ENCODE assay signal across 25 mouse cellular contexts in genomic region chr19:6493219-6493618, GRCm38 (mm10). TPM values are rescaled to one million over a fixed set of nuclear protein-coding genes. Genes with fewer than 3 reads are reported as not detected.
DNase-seq lines count a peak whose midpoint lies in the region; ATAC-seq and TF ChIP-seq lines count a peak whose summit lies in the region.
"Had no signal": no experiment of that assay in that cellular context is flagged by ENCODE, and none has a peak within 500 bp of the region (broad histone marks: within the 10 kb centered on the region; RNA-seq: fewer than 3 reads in every experiment).

No protein-coding gene starts in this region.

- no peak overlapping the region for H3K9ac ChIP-seq in forebrain, postnatal 0 days
- H3K9ac ChIP-seq in forebrain, embryonic 15.5 days (replicated peaks), result no peak overlapping the region
- H3K9ac ChIP-seq: embryonic facial prominence, embryonic 12.5 days; heart, embryonic 12.5 days; intestine, embryonic 15.5 days had no signal

- peaks cover 11% of the 10 kb centered on the region for H3K36me3 ChIP-seq in forebrain, postnatal 0 days (ENCODE audit: insufficient read depth)
- no peaks in the 10 kb centered on the region for H3K36me3 ChIP-seq in forebrain, embryonic 15.5 days
- H3K36me3 ChIP-seq: embryonic facial prominence, embryonic 12.5 days; G1E; heart, embryonic 12.5 days; hindbrain, embryonic 10.5 days; intestine, embryonic 15.5 days had no signal

- H3K9me3 ChIP-seq in forebrain, postnatal 0 days (ENCODE audit: low read length), result no peaks in the 10 kb centered on the region
- no peaks in the 10 kb centered on the region for H3K9me3 ChIP-seq in forebrain, embryonic 15.5 days
- H3K9me3 ChIP-seq: embryonic facial prominence, embryonic 12.5 days; G1E; heart, embryonic 12.5 days; hindbrain, embryonic 10.5 days; intestine, embryonic 15.5 days had no signal

- no peak overlapping the region for H3K4me3 ChIP-seq in forebrain, postnatal 0 days (ENCODE audit: low read depth, low read length)
- no peak overlapping the region for H3K4me3 ChIP-seq in forebrain, embryonic 15.5 days
- H3K4me3 ChIP-seq in left cerebral cortex, adult 2 months, result no peak overlapping the region
- H3K4me3 ChIP-seq: embryonic facial prominence, embryonic 12.5 days; gastrocnemius, adult 2 months; heart, embryonic 12.5 days; hindbrain, embryonic 10.5 days; intestine, embryonic 15.5 days had no signal

- 86% methylated on average over 7 of the region's 7 CpGs for WGBS in forebrain, postnatal 0 days
- WGBS in forebrain, embryonic 15.5 days, result 84% methylated on average over 7 of the region's 7 CpGs

- H3K27ac ChIP-seq in forebrain, postnatal 0 days (ENCODE audit: low read depth, low read length), result no peak overlapping the region
- no peak overlapping the region for H3K27ac ChIP-seq in forebrain, embryonic 15.5 days (replicated peaks)
- peak overlapping the region; percentile 24; the same call in 1 of the 2 replicates for H3K27ac ChIP-seq in left cerebral cortex, adult 2 months
- H3K27ac ChIP-seq: embryonic facial prominence, embryonic 12.5 days; gastrocnemius, adult 2 months; intestine, embryonic 15.5 days had no signal

- H3K4me1 ChIP-seq in forebrain, postnatal 0 days (ENCODE audit: insufficient read depth), result peaks cover 6% of the 10 kb centered on the region; the same call in 1 of the 2 replicates
- H3K4me1 ChIP-seq in forebrain, embryonic 15.5 days, result peaks cover 33% of the 10 kb centered on the region

- no peak for ATAC-seq in forebrain, postnatal 0 days
- ATAC-seq in forebrain, embryonic 15.5 days (replicated peaks), result no peak
- ATAC-seq: CD4-positive, CD25-positive, alpha-beta regulatory T cell, adult 4 months; intestine, embryonic 15.5 days had no signal

- intact Hi-C loops in left cerebral cortex, adult 2 months (cut with DNase I), result no loop called here

- peak; percentile 30; the same call in 1 of the 2 replicates for TF ChIP-seq CTCF in forebrain, postnatal 0 days (IDR thresholded peaks at IDR 0.05; ENCODE audit: low read depth)
- peak; percentile 4 for TF ChIP-seq CTCF in left cerebral cortex, adult 2 months (IDR thresholded peaks at IDR 0.05)

- no peaks in the 10 kb centered on the region for H3K27me3 ChIP-seq in forebrain, postnatal 0 days (ENCODE audit: insufficient read depth, low read length)
- no peaks in the 10 kb centered on the region for H3K27me3 ChIP-seq in forebrain, embryonic 15.5 days

- no peak overlapping the region for H3K4me2 ChIP-seq in forebrain, postnatal 0 days (ENCODE audit: low read depth)
- no peak overlapping the region for H3K4me2 ChIP-seq in forebrain, embryonic 15.5 days (replicated peaks)
- H3K4me2 ChIP-seq: embryonic facial prominence, embryonic 12.5 days; heart, embryonic 12.5 days; intestine, embryonic 15.5 days had no signal

- peak; percentile 63 for DNase-seq in cerebellum, adult 11-12 months
- DNase-seq in cerebellum, adult 8-10 months, result no peak
- DNase-seq in forebrain, postnatal 0 days, result no peak
- no peak for DNase-seq in left cerebral cortex, adult 2 months (ENCODE audit: extremely low spot score in 1 of 2, low spot score in 2 of 2)
- DNase-seq in left cerebral cortex, adult 8-10 months (ENCODE audit: low spot score in 2 of 2), result no peak
- peak; percentile 42 for DNase-seq in brain, adult 2 months (ENCODE audit: low read depth, low spot score)
- DNase-seq in yolk sac, embryonic 10.5 days (ENCODE audit: low spot score), result no peak
- DNase-seq: adrenal gland, adult 8-10 months; adrenal gland, postnatal 36 days; B cell, adult 2 months; cerebellum, adult 9-10 months; gastrocnemius, adult 2 months; gastrocnemius, postnatal 25 days had no signal

RNA-seq across cellular contexts. Expression of gene Slc22a12, which starts 49.6 kb away (rescaled TPM):
- total RNA-seq in forebrain, postnatal 0 days (2014; rRNA removed), result not detected in 2 replicates
- 0.15 and 0.40 TPM in 2 replicates for polyA plus RNA-seq in forebrain, postnatal 0 days (2015; fragmentation: Nextera tagmentation; extraction: Ambion mirVana)
- polyA plus RNA-seq in forebrain, embryonic 15.5 days (2015; fragmentation: Nextera tagmentation; extraction: Ambion mirVana), result 0.10 TPM in 1 of 2 replicates, not detected in the other
- under 1 TPM in 1 of 2 experiments, not detected in 1; 0.68 TPM for total RNA-seq in left cerebral cortex, adult 2 months (2021)
- total RNA-seq in left cerebral cortex, adult 8-10 months (2022), result under 1 TPM; 0.63 to 0.94 (median 0.69) TPM
- total RNA-seq: G1E; gastrocnemius, adult 2 months; gastrocnemius, postnatal 25 days; granulocyte monocyte progenitor cell, adult 5-6 weeks; heart, postnatal 25 days had no signal
- polyA plus RNA-seq: CD4-positive, CD25-positive, alpha-beta regulatory T cell, adult 4 months; embryonic facial prominence, embryonic 12.5 days; forebrain, embryonic 11.5 days; forebrain, embryonic 16.5 days; G1E; heart, embryonic 12.5 days; heart, embryonic 16.5 days; hindbrain, embryonic 10.5 days had no signal

Comparison
In these comparisons a context has a peak if more than half of its experiments do, and no peak if none do; other contexts are left out.
1. DNase-seq: peak in cerebellum, adult 11-12 months (single experiment) and brain, adult 2 months (single experiment); none in cerebellum, adult 8-10 months (single experiment), forebrain, postnatal 0 days (single experiment), left cerebral cortex, adult 2 months (0 of 2), left cerebral cortex, adult 8-10 months (0 of 2) and yolk sac, embryonic 10.5 days (single experiment).